Mouse (Mus musculus): ENCODE results near the gene Tpx2.
A peak's percentile ranks its signal among the peaks of the same experiment; 100 is the strongest.

The Tpx2 gene

DNA sequence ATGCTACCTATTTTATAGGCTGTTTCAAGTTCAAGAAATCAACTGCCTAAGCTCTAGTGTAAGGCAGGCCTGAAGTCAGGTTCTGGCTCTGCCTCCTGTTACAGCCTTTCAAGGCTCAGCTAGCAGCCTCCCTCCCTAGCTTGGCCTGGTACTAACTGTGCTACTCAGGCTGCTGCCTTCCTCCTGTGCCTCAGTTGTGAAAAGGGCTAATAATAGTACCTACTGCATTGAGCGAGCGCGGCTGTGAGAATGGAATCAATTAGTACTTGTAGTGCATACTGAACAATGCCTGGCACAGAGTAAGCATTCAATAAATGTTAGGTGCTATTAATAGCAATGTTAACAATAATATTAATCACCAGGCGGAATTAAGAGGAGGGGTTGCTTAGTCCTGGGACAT lies 27.8 kb upstream of the Tpx2 start:
- no peak for DNase-seq (ENCODE audit: extremely low spot score, low read depth, low spot score)

DNA sequence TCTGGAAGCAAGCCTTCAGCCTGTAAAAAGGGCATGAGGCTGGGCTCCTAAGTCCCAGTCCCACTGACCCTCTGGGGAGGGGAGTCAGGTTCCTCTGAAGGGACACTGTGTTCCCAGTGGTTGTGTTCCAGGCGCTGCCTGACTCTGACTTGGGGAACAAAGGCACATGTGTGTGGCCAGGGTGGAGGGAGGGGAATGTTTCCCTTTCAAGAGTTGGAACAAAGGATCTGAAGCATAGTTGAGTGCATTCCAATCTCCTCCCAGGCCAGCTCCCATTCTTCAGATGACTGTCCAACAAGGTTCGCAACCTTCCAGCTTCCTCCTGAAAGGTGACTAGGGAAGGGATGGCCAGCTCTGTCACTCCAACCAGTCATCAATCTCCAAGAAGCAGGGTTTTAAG lies 27.4 kb upstream of the Tpx2 start:
- no peak for DNase-seq (ENCODE audit: extremely low spot score, low read depth, low spot score)

DNA sequence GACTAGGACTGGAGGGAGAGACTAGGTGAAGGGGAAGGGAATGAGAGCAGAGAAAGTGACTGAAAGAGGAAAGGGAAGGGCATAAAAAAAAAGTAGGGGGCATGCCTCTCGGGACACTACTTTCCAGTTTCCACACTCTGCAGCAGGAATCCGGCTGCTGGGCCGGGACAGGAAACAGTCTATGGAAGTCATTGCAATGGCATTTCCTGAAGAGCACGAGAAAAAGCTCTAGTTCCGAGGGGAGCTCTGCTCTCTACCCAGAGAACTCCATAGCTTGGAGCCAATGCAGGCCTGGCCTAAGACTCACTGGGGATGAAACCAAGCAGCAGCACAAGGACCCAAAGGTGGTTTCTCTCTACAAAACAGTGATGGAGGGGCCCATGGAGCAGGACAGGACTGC lies 26.7 kb upstream of the Tpx2 start:
- no peak for DNase-seq (ENCODE audit: extremely low spot score, low read depth, low spot score)

DNA sequence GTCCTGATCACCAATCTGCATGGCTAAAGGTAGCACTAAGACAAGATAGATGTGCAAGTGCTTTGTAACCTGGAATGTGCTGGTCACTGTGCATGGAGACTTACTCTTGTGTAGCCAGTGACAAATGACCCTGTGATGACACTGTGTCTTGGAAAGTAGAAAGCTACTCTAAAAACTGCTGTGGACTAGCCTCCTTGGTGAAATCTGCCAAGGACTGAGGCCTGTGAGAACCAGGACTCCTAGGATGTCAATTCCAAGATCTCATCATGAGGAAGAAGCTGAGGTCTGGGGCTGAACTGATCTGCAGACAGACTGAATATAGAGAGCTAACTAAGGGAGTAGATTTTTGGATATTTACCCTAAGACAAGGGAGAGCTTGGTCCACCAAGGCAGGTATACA lies 26.2 kb upstream of the Tpx2 start:
- no peak for DNase-seq (ENCODE audit: extremely low spot score, low read depth, low spot score)

DNA sequence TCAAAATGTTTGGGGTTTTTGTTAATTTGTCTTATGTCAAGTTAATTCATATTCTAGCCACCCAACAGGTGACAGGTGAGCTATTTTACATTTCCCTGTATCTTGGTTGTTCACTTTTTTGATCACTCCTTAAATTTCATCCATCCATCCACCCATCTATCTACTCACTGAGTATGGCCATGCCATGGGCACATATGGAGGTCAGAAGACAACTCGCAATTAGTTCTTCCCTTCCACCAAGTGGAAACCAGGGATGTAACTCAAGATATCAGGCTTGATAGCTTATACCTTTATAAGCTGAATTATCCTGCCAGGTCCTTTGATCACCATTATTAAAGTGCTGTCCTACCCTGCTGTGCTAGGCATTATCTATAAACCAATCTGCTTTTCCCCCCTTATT lies 24.0 kb upstream of the Tpx2 start:
- DNase-seq (ENCODE audit: extremely low spot score, low read depth, low spot score) = no peak

DNA sequence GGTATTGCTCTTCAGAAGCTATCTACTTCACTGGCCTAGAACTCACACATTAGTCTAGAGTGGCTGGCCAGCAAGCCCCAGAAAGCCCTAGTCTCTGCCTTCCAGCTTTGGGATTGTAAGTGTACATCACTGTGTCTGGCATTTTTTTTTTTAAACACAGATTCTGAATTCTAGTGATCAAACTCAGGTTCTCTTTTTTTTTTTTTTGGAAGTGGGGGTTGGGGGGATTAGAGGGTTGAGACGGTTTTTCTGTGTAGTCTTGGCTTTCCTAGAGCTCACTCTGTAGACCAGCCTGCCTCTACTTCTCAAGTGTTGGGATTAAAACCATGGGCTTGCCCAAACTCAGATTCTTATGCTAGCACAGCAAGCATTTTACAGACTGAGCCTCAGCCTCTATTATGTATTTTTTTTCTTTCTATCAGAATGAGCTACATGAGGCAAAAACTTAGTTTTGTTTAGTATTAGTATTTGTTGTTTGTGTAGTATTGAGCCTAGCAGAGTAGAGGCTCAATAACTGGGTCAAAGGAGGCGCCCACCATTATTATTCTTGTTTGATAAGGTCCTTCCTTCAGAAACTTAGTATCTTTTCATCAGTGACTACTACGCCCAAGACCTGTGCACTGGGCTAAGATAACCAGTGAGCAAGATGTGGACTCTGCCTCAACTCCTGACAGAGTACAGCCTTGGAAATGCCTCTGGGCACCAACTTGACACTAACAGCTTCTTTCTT lies 23.2 kb upstream of the Tpx2 start:
- DNase-seq (ENCODE audit: extremely low spot score, low read depth, low spot score) = no peak

DNA sequence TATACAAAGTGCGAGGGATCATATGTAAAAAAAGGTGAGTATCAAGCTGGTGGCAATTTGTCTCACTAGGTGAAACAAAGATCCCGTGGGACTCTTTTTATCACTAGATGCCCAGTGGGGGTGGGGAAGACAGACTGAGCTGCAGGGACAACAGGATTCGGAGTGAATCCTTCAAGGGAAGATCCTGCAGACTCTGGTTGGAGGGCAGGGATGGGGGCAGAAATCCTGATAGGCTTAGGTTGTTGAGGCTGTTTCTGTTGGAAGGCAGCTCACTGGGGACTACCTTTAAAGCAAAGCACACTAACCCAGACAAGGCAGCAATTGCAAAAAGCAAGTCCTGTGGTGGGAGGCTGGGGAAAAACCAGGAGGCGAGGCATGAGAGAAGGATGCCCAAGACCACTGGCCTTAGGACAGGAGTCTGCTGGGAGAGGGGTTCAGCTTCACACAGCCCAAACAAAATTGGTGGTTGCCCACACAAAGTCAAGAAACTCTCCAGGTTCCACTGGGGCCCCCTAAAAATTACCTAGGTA lies 22.5 kb upstream of the Tpx2 start:
- no peak for DNase-seq (ENCODE audit: extremely low spot score, low read depth, low spot score)

DNA sequence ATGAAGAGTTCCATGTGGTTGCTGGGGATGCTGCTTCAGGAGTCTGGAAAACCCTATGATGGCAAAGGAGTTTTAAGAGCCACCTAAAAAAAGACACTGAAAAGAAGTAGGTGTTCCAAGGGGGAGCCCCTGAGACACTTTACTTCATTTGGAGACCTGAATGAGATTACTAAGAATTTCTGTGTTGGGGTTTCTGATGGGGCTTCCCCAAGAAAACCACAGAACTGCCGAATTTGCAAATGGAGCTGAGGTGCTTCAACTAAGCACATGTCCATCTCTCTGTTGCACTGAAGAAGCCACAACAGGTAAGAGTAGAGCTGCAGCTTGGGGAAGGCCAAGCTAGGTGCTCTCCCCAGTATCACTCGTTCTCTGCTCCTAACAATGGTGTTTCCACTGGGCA lies 22.1 kb upstream of the Tpx2 start:
- no peak for DNase-seq (ENCODE audit: extremely low spot score, low read depth, low spot score)

DNA sequence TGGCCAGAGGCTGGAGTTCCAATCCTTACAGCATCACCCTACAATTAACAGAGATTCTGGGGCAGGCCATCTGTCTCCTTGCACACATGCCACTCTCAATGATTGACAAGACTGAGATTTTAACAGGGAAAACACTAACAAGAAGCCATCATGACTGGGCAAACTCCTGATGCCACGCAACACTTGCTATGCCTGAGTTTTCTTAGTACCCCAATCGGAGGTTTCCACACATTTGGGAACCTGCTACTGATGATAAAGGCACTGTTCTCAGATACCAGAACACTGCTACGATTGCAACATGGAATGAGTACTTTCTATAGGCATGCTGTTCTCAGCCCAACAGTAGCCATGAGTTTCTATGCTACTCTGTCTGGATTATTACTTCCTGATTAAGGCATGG lies 21.3 kb upstream of the Tpx2 start:
- DNase-seq (ENCODE audit: extremely low spot score, low read depth, low spot score) = no peak

DNA sequence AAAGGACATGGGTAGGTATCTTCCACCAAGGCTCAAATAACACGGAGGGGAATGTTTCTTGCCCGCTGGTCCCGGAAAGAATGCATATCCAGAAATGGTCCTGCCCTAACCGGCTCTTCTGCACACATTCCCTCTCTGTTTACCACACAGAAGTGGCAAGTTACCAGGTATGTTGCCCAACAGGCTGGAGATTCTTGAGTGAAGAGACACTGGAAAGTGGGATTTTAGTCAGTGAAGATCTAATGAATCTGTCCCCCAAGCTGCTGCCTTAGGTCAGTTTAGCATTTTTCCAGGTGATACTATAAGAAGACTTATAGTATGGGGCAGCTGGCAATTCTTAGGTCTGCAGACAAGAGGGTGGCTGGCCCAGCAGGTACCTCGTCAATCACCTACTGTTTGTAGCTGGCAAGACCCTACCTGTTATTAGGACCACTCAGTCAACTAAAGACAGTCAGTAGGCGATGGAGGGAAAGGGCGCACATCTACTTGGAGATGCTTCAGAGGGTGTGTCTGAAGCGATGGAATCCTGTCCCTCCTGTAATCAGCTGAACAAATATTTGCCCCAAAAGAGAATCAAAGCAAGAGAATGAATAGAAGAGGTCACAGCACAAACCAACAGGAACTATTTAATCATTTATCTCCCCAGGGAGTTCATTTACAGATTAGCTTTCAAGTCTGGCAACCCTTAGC lies 20.3 kb upstream of the Tpx2 start:
- no peak for DNase-seq (ENCODE audit: extremely low spot score, low read depth, low spot score)

DNA sequence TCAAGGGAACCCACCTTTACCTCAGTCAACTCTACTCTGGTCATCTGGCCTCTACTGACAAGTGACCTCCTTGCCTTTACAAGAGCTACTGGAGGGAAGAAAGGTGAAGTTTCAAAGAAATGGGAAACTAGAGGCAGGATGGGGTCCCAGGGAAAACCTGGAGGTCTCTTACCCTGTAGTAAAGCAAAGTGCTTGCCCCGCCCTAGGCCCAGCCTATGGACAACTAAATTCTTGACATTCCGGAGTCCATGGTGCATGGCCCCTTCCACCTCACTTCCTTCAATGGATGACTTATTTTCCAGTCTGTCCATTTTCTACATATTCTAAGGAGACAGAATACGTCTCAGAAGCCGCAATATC lies 19.8 kb upstream of the Tpx2 start:
- DNase-seq (ENCODE audit: extremely low spot score, low read depth, low spot score) = no peak

DNA sequence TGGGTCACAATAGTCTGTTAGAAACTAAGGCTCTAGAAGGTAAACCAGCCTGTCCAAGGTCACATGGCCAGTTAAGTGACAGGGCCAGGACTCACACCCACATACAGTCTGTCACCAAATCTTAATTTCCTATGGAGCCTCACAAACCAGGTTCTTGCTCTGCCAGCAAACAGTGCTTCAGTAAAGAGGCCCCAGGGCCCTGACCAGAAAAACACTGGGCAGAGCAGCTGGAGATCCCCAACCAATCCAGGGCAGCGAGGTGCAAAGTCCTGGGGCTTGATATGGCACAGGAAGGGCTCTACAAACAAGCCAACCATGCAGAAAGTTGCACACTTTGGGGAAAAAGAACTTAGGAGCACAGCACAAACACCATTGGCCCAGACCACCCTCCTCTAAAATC lies 19.2 kb upstream of the Tpx2 start:
- DNase-seq (ENCODE audit: extremely low spot score, low read depth, low spot score) = no peak

DNA sequence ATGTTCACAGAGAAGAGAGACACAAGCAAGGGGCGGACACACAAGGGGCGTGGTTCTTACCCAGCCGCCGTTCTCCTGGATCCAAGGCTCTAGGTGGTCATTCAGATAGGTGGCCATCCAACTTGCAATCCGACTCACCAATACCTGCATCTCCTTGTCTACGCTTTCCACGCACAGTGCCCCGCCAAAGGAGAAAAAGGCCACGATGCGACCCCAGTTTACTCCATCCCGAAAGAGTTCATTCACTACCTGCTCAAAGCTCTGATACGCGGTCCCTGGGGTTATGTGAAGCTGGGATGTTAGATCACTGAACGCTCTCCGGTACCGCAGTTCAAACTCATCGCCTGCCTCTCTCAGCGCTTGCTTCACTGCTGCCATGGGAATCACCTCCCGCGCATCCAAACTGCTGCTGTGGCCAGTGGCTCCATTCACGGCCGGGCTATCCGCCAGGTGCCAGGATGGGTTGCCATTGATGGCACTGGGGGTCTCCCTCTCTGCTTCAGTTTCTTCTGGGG lies 18.3 kb upstream of the Tpx2 start:
- DNase-seq (ENCODE audit: extremely low spot score, low read depth, low spot score) = no peak

DNA sequence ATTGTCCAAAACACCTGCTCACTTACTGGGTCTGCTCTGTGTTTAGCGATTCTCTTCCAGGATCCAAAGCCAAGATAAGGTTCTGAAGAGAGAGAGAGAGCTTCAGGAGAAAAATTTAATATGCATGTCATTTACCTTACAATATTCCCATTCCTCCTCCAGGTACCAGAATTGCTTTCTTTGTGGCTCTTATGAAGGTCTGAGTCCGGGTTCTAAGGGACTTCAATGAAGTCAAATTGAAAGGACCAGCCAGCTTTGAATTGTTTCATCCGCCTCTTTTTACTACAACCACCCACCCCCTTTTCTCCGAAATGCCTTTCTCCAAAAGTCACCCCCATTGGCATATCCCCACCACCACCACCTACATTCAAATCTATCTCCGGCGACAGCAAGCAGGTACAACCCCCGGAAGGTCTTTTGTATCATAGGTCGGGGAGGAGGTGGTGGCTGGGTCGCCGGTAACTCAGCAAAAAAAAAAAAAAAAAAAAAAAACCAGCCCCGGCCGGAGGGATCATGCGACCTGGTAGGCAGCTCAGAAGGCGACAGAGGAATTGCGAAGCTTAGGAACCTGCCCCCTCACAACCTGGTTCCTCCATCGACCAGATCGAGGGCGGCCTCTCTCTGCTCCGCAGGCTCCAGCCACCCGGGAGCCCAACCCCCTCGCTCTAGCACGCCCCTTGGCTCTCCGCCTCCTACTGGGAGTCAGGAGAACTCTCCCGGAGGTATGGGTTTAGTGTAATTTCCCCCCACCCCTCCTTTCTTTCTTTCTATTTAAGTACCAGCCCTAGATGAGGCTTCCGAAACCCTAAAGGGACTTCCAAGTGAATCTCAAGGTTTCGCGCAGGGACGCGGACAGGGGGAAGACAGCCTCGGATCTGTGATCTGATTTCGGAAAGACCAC lies 17.5 kb upstream of the Tpx2 start:
- DNase-seq (ENCODE audit: extremely low spot score, low read depth, low spot score) = peak; percentile 53

DNA sequence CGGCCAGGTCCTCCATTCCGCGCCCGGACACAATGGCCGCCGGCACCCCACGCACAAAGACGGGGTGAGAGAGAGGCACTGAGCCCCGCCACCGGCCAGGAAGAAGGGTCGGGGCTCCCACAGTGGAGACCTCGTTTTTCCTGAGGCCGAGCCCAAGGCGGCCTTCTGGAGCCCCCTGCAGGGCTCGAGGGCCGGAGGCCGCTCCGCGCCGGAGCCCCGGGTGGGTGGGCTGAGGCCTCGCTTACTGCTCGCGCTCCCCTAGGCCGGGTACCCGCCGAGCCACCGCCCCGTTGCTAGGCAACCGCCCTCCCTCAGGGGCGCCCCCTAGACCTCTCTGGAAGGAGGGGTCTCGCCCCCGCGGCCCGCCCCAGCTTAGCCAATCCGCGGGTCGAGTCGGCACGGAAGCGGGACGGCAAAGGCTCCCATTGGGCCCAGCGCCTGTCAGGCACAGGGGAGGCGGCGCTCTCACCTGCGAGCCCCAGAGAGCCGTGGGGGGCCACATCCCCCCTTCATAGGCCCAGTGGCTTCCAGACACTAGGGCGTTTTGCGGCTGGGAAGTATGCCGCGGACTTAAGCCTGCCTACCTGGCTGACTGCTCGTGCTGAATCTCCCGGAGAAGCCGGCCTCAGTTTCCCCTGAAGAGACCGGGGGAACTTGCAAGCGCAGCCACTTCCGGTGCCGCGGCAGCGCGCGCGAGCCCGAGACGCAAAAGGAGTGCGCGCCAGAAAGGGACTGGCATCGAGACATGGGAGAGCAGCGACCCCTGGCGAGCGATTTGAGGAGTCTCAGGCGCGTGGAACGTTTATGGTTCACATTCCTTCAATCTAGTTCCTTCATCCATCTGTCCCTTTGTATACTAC lies 16.5 kb upstream of the Tpx2 start, which contains the start of gene Bcl2l1:
Bcl2l1 (minus strand) TSS at position 710 of the 860 bp plus-strand sequence.
- peak; percentile 89 for DNase-seq (ENCODE audit: extremely low spot score, low read depth, low spot score)

DNA sequence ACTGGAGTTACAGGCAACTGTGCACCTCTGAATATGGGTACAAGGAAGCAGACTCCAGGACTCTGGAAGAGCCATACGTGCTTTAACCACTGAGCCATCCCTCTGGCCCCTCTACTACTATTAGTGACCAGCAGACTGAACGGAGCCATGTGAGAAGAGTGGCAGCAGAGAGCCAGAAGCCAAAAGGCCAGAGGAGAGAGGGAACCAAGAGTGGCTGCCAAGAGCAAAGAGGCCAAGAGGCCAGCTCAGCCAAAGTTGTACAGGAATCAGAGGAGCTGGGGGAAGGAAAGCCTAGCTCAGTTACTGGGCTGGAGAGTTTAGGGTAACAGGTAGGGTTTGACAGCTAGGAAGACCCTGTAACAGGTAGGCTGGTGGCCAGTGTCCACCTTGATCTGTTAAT lies 8.5 kb upstream of the Tpx2 start:
- DNase-seq (ENCODE audit: extremely low spot score, low read depth, low spot score) = no peak

DNA sequence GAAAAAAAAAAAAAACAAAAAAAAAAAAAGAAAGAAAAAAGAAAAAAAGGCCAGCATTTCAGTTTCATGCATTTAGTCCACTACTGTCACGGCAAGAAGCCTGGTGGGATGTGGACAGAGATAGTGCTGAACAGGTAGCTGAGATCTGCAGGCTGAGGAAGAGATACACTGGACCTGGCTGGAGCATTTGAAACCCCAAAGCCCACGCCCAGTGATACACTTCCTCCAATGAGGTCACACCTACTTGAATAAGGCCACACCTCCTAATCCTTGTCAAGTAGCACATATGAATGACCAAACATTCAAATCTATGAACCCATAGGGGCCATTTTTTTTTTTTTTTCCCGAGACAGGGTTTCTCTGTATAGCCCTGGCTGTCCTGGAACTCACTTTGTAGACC lies 5.0 kb upstream of the Tpx2 start:
- DNase-seq (ENCODE audit: extremely low spot score, low read depth, low spot score) = no peak

DNA sequence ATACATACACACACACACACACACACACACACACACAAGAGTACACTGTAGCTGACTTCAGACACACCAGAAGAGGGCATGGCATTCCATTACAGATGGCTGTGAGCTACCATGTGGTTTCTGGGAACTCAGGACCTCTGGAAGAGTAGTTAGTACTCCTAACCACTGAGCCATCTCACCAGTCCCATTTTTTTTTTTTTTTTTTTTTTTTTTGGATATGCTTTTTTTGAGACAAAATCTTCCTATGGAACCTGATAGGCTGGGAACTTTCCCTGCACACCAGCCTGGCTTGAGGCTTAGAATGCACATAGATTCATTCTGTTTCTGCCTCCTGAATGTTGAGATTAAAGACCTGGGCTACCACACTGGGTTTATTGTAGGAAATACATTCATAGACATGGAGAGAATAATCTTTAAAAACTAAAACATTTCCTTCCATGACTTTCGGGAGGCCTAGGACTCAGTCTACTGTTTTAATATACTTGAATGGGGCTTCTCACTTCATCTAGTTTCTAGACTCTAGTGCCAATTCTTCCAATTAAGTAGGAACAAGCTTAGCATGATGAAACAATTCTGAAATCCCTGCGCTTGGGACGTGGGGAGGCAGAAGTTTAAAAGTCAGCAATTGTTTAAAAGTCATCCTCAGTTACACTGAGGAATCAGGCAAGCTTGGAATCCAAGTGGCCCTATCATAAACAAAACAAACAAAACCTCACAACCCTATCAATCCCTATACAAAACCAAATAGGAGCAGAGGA lies 528 bp upstream of the Tpx2 start:
- DNase-seq (ENCODE audit: extremely low spot score, low read depth, low spot score) = no peak

DNA sequence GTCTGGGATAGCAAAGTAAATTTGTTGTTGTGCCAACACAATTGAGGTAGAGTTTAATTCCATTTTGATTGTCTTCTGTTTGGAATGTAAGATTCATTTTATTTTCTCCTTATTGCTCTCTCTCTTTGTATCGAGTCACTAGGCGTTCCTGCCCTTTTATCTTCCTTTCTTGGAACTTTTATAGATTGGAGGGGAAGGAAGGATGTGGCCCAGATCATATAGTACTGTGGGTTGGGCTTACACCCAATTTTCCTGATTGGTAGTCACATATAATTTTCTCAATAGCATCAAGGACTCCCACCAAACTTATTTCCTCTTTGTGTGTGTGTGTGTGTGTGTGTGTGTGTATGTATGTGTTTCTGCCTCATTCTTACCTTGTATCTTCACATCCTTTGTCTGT lies 702 bp downstream of the Tpx2 start:
- DNase-seq (ENCODE audit: extremely low spot score, low read depth, low spot score) = no peak

DNA sequence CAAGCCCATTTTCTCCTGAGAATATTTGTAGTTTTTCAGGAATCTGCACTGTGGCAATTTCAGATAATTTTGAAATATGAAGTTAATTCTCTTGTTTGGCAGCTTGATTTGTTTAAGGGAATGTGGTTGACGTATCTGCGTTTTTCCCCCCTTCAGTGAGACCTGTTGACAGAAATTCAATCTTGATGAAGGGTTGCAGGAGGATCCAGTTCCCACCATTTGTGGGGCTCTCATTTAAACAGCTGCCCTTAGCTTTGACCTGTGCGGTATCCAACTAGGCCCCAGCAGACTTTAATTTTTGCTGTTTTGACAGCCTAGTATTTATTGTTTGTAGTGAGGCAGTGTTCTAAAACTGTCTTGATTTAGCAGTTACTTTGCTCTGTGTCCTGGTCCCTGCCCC lies 11.7 kb downstream of the Tpx2 start:
- DNase-seq (ENCODE audit: extremely low spot score, low read depth, low spot score) = no peak

All from hindlimb bud, embryonic 11.5 days (tissue).